Mouse (Mus musculus) C2C12 (cell line): ENCODE data around the gene Usp21. TPM values are rescaled to one million over a fixed set of nuclear protein-coding genes. Genes with fewer than 3 reads are reported as not detected.

Source experiments
- H3K27me3 ChIP-seq: one replicate; pipeline ENCODE4 v1.6.1; 2011; ENCODE audit not compliant: control insufficient read depth, insufficient read depth, insufficient read length
- H3K36me3 ChIP-seq: one replicate; pipeline ENCODE4 v1.6.1; 2011; ENCODE audit not compliant: control insufficient read depth, insufficient read depth
- H3K4me3 ChIP-seq: one replicate; pipeline ENCODE4 v1.5.1; 2011; ENCODE audit warnings: mild to moderate bottlenecking, control low read depth; ENCODE audit not compliant: poor library complexity, insufficient read depth, severe bottlenecking
- H3K79me2 ChIP-seq: one replicate; pipeline ENCODE4 v1.6.1; 2011; ENCODE audit not compliant: control insufficient read depth, insufficient read depth
- H3K79me3 ChIP-seq: one replicate; pipeline ENCODE4 v1.6.1; 2011; ENCODE audit warnings: low read depth, control low read depth
- H3ac ChIP-seq: one replicate; pipeline ENCODE3; 2011; ENCODE audit warnings: low read depth; ENCODE audit not compliant: control insufficient read depth, insufficient read length
- CEBPB ChIP-seq: IDR thresholded peaks from one replicate; pipeline ENCODE4 v1.6.1; 2011; ENCODE audit warnings: low read depth, mild to moderate bottlenecking, control low read depth, moderate library complexity
- CTCF ChIP-seq: IDR thresholded peaks from one replicate; pipeline ENCODE4 v1.5.1; 2011; ENCODE audit not compliant: control insufficient read depth, insufficient read depth, insufficient read length
- FOSL1 ChIP-seq: IDR thresholded peaks from one replicate; pipeline ENCODE4 v1.8.0; 2011; ENCODE audit warnings: mild to moderate bottlenecking, low read length; ENCODE audit not compliant: poor library complexity, insufficient read depth, severe bottlenecking
- MAX ChIP-seq: IDR thresholded peaks from one replicate; pipeline ENCODE4 v1.6.1; 2011; ENCODE audit warnings: mild to moderate bottlenecking, control low read depth
- MYOD1 ChIP-seq: IDR thresholded peaks from one replicate; pipeline ENCODE4 v1.6.1; 2011; ENCODE audit warnings: low read depth; ENCODE audit not compliant: control insufficient read depth, insufficient read length
- MYOG ChIP-seq: IDR thresholded peaks from one replicate; pipeline ENCODE4 v1.6.1; 2011; ENCODE audit not compliant: control insufficient read depth, insufficient read length; ENCODE audit errors: extremely low read depth
- USF1 ChIP-seq: IDR thresholded peaks from one replicate; pipeline ENCODE4 v1.6.1; 2011; ENCODE audit warnings: low read depth, mild to moderate bottlenecking, control low read depth, moderate library complexity
- polyA plus RNA-seq: library from polyadenylated mRNA; unstranded; fragments of >200 nt; fragmentation: generic; extraction: Trizol; gene quantifications from one replicate; pipeline ENCODE4 v1.2.1, GENCODE M21; 2012; ENCODE audit warnings: missing spikeins

Gene Usp21
- polyA plus RNA-seq, 1 experiment = 20.6 TPM

- H3K4me3 ChIP-seq = no peak overlapping the region
- peaks cover 9% of the 10 kb centered on the region for H3K79me3 ChIP-seq
- H3K27me3 ChIP-seq = no peaks in the 10 kb centered on the region
- peaks cover 31% of the 10 kb centered on the region for H3K79me2 ChIP-seq
- TF ChIP-seq MYOD1 = no peak
- no peak for TF ChIP-seq USF1
- TF ChIP-seq MAX = no peak
- no peak for TF ChIP-seq MYOG
- no peak for TF ChIP-seq CTCF
- TF ChIP-seq CEBPB = no peak
- TF ChIP-seq FOSL1 = no peak
- H3K36me3 ChIP-seq = peaks cover 41% of the 10 kb centered on the region
- no peak overlapping the region for H3ac ChIP-seq
Observed at GRCm38 (mm10) chr1:171286517-171286916, 1.3 kb downstream of the Usp21 start.

GRCm38 (mm10) chr1:171285096-171285892 is 2.5 kb downstream of the Usp21 start:
- Histone ChIP-seq H3K79me3 (peaks cover 7% of the 10 kb centered on the region), H3K4me3 (no peak overlapping the region), H3K27me3 (no peaks in the 10 kb centered on the region), H3K36me3 (peaks cover 41% of the 10 kb centered on the region), H3ac (no peak overlapping the region), H3K79me2 (peaks cover 22% of the 10 kb centered on the region)
- TF ChIP-seq MYOD1 (no peak), CEBPB (no peak), USF1 (no peak)

GRCm38 (mm10) chr1:171284491-171284890 is 3.3 kb downstream of the Usp21 start:
- Histone ChIP-seq H3K79me3 (peaks cover 7% of the 10 kb centered on the region), H3K4me3 (no peak overlapping the region), H3K36me3 (peaks cover 39% of the 10 kb centered on the region), H3ac (no peak overlapping the region), H3K79me2 (peaks cover 17% of the 10 kb centered on the region), H3K27me3 (no peaks in the 10 kb centered on the region)
- no peak for TF ChIP-seq FOSL1
- TF ChIP-seq CTCF = no peak
- no peak for TF ChIP-seq CEBPB
- TF ChIP-seq MYOG = no peak
- no peak for TF ChIP-seq USF1
- no peak for TF ChIP-seq MYOD1
- TF ChIP-seq MAX = no peak

DNA sequence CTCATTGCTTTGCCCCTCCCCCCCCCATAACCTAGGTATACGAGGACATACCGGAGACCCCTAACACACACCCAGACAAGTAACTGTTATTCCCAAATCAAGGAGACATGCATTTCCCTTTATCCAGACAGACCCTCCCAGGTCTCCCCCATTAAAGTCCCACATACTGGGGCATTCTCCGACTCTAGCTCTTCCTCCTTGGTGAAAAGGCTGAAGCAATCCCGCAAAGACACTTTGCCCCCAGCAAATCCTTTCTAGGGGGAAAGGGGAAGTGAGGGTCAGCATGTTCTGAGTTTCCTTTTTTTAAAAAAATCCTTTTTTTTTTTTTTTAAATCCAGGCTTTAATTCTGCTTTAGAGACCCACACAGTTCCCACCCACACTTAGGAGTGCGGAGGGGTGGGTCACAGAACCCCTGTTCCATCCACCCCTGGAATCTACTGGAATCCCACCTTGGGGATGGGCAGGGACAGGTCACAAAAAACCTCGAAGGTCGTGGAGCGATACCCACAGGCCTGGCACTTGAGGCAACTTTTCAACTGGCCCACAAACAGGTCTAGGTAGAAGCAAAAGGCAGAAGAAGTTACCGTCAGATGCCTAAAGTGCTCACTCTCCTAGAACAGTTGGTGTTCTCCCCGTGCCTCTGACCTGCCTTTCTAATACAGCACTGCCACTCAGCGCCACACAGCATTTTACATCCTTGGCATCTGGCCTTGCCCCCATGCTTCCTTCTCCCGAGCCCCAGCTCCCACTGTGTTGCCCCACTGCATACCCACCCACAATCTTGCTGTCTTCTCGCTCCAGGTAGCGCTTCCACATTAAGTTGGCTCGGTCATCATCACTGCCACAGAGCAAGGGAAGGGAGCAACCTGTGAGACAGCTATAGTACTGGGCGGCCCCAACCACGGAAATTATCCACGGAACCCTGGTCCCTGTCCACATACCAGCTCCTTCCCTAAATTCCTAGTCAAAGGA is 4.3 kb downstream of the Usp21 start:
- H3K79me2 ChIP-seq = peaks cover 17% of the 10 kb centered on the region
- no peak overlapping the region for H3K4me3 ChIP-seq
- peaks cover 30% of the 10 kb centered on the region for H3K36me3 ChIP-seq
- TF ChIP-seq MYOD1 (no peak), MAX (no peak), FOSL1 (no peak), MYOG (no peak), CTCF (no peak), USF1 (no peak), CEBPB (no peak)
- H3K27me3 ChIP-seq = no peaks in the 10 kb centered on the region
- H3ac ChIP-seq = no peak overlapping the region
- peaks cover 7% of the 10 kb centered on the region for H3K79me3 ChIP-seq

GRCm38 (mm10) chr1:171282086-171282805 is 5.5 kb downstream of the Usp21 start:
- TF ChIP-seq MAX (no peak), CTCF (no peak), MYOD1 (no peak), USF1 (no peak), CEBPB (no peak), FOSL1 (no peak), MYOG (no peak)
- H3K27me3 ChIP-seq = no peaks in the 10 kb centered on the region
- H3ac ChIP-seq = no peak overlapping the region
- peaks cover 30% of the 10 kb centered on the region for H3K36me3 ChIP-seq
- H3K79me3 ChIP-seq = peaks cover 7% of the 10 kb centered on the region
- peaks cover 14% of the 10 kb centered on the region for H3K79me2 ChIP-seq
- no peak overlapping the region for H3K4me3 ChIP-seq
